Mouse (Mus musculus): ENCODE results near the gene 2010111I01Rik.

2010111I01Rik gene

DNA sequence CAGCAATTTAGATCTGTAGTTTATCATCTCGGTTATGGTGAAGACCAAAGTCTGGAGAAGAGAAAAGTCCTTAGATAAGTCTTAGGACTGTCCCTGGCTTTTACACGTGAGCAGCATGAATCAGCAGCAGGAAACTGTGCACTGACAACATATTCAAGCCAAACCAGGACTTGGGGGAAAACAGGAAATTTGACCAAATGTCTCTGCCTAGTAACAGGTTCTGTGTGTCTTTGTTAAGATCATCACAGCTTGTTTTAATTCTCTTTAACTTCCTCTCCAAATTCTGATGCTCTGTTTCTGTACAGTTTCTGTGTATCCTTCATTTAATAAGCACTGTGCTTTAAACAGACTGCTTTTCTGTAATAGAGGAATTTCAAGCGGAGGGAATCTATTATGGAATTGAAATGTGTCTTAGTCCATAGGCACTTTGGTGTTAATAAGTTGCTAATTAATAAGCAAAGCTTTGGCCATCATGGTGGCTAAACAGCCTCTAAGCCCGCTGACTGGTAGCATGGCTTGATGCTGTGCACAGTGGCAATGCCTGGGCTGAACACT is 147.4 kb downstream of the 2010111I01Rik start:
- no peak for DNase-seq (ENCODE audit: low spot score in 2 of 2)

DNA sequence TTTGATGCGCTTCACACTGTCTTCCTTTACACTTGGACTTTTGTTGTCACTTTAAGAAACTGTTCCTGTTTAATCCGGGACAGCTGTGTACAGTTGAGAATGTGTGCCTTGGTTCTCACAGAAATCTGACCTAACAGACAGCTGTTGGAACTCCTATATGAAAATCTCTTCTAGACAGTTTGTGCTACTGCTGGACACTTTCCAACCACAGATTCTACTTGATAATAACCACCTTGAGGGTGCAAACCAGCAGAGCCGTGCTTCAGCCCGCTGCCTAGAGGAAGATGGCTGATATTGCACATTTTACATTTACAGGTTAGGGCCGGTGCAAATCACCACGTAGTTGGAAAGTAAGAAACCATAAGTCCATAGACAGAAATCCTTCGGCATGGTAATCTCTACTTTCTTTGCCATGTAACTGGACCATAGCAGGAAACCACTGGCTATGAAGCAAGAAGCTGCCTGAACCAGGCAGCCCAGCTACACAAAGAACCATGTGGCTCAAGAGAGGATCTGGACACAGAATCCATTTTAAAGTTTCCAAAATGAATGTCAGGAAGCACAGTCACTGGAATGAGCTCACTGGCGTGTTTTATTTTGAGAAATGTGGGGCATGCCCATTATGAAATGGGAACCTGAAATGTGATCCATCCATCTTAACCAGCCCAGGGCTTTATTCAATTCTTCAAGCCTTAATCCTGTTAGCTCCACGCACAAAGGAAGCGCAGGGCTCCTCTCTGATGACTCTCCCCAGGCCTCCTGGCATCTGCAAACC is 148.1 kb downstream of the 2010111I01Rik start:
- DNase-seq (ENCODE audit: low spot score in 2 of 2), result no peak

DNA sequence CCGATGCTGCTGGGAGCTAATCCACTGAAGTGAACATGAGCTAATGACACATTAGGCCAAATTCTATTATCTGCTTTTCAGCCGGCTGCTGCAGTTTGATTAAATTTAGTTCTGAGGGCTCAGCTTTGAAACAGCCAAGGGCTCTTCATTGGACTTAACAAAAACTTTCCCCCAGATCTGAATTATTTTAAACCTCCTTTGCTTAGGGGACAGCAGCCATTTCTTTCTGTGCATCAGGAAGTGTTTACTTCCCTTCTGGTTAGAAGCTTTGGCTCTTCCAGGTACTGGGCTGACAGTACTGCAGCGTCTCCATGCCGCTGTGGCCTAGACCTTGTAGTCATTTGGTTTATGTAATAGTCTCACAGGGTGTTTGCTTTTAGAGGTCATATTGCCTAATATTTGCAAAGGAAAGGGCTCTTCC is 149.2 kb downstream of the 2010111I01Rik start:
- no peak for DNase-seq (ENCODE audit: low spot score in 2 of 2)

DNA sequence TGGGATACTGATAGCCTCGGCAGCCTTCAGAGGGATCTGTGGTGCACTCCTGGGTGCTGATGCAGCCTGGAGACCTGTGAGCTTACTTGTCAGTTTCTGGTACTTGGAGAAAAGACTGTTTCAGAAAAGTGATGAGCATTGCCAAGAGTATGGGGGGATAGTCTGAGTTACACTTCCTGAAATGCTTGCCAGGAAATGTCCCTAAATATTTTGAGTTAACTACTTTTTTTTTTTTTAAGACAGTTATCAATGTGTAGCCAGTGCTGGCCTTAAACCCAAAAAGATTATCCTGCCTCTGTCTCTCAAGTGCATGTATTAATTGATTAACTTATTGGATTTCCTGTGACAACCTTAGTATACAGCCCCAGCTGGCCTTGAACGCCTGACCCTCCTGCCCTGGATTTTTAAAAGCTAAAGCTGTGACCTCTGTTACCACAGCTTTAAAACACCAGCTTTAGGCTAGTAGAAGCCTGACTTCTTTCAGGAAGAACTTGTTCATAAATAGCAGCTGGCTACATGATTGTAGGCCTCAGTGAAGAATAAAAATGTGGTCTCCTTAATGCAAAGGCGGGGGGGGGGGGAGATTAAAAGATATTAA is 150.6 kb downstream of the 2010111I01Rik start:
- no peak for DNase-seq (ENCODE audit: low spot score in 2 of 2)

DNA sequence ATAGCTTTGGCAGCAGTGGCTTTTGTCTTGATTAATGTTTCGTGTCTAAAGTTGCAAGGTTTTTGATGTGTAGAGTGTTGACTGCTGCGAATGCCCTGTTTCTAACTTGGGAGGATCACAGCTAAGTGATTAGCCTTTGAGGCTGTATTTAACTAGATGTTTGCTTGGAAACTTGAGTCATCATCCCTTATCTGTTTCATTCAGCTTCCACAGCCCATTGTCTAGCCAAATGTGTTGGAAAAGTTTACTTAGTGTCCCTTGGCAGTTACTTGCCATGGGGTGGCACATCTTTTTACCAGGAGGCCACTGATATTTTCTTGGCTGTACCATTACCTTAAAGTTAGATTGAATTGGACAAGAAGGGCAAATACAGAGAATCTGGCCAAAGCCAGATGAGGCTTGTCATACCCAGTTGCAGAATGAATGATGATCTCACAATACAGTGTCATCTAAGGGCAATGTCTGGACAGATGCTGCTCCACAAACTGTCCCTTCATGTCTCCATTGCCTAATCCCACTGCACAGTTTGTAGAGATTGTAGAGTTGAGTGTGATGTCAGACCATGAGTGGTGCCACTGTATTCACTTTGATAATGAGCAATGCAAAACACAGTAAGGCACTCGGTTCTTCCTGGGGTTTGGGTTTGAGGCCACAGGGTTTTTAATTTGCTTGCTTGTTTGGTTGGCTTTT is 152.9 kb downstream of the 2010111I01Rik start:
- DNase-seq (ENCODE audit: low spot score in 2 of 2), result no peak

DNA sequence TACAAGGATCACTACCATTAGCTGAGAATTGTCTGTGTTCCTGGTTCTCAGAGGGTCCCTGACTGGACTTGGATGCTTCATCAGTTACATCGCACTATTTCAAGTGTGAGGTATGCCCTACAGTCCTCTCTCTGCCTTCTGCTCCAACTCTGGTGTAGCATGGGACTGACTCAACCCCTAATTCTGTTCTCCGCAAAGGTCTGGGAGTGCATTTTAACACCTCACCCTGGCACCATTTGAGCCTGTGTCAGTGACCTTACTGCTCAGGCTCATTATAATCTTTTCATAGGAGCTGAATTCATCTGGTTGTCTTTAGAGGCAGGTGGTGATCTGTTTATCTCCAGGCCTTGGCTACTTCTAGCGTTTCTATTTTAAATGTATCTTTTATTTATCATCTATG is 154.0 kb downstream of the 2010111I01Rik start:
- no peak for DNase-seq (ENCODE audit: low spot score in 2 of 2)

DNA sequence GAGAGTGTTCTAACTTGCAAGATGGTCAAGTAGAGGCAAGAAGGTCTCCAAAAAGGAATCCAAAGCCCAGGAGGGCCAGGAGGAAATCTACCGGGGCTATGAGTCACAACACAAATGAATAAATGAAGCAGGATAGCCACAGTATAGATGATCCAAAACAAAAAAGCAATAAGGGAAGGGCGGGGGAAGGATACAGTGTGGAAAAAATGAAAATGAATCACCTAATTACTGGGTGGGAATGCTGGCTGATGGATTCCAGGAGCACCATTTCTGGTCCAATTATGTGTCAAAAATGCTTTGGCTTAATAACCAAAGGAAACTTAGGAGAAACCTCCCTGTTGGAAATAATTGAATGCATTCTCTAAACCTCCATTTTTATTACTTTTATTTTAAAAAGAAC is 155.6 kb downstream of the 2010111I01Rik start:
- DNase-seq (ENCODE audit: low spot score in 2 of 2), result no peak

DNA sequence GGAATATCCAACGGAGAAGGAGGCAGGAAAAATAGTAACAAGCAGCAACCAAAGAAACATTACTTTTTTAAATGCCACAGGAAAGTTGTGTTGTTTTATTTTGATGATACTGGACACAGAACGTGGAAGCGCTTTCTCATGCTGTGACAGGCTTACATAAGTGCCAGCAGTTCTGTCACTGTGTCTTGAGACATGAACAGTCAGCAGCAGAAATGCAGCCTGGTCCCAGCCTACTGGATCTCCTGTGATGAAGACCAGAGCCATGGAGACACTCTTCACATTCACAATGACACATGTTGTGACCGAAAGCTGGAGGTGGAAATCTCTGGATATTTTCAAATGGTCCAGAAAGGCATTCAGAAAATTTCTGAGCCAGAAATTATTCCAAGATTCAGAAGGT is 157.1 kb downstream of the 2010111I01Rik start:
- no peak for DNase-seq (ENCODE audit: low spot score in 2 of 2)

DNA sequence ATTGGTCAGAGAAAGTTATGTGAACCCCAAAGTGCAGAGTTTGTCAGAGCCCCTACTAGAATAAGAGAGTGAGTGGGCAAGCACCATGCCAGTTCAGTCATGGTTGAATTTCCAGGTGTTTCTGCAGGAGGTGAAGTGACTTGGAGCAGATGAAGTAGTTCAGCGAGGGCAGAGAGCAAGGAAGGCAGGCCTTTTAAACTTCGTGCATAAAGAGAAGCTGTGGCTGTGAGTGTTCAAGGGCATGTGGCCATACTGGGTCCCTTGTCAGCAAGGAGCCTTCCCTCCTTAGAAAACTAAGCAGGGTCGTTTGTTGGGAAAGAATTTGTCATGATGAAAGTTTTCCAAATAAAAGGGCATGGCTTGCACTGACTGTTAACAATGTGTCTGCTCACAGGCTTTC is 161.5 kb downstream of the 2010111I01Rik start:
- DNase-seq (ENCODE audit: low spot score in 2 of 2), result no peak

DNA sequence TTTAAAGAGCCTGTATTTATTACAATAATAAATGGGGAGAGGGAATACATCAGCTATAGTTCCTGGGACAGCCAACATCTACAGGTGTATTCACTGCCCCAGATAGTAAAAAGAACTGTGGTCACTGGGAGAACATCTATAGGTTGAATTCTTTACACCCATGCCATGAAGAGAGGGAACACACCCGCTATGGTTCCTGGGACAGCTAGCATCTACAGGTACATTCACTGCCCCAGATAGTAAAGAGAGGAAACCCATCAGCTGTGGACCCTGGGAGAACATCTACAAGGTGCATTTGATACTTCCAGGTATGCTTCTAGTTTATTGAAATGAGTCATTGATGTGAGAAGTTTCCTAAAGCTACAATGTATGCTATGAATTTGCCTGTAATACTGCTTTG is 162.8 kb downstream of the 2010111I01Rik start:
- DNase-seq (ENCODE audit: low spot score in 2 of 2), result no peak

DNA sequence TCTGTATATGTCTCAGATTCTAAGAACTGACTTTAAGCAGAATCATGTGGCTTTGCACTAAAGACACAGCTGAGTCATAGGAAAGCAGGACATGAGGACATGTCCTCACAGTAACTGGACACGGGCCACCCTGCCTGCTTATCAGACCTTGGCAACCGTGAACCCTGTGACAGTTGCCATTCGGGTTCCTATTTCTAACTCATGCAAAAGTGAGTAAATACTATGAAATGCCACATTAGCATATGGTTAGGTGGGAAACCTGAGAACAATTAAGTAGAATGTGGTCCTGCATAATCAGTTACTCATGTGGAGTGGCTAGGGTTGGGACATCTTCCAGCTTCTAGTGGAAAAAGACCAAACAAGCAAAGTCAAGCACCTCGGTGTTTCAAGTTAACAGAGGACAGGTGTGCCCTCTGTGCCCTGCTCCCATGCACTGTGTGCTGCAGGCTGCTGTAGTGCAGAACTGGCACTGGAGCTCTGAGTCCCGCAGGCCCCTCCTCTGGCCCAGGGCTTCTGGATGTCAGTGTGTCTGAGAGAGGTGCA is 170.3 kb downstream of the 2010111I01Rik start:
- DNase-seq (ENCODE audit: low spot score in 2 of 2), result no peak

DNA sequence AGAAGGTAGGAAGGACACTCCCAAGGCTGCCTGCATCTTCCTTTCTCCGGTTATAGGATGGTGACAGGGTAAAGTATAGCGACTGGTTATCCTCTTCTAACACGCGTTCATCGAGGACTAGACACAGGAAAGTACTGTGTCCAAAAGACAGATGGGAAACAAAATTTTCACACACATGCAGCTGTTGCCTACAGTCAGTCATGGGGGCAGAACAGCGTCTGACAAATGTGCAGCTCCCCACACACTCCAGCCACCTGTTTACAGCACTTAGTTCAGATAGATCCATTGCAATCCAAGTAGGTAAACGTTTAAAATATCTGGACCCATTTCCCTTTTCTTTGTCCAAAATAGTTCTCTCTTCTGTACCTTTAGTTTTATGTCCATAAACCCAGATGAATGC is 171.3 kb downstream of the 2010111I01Rik start:
- DNase-seq (ENCODE audit: low spot score in 2 of 2), result no peak

DNA sequence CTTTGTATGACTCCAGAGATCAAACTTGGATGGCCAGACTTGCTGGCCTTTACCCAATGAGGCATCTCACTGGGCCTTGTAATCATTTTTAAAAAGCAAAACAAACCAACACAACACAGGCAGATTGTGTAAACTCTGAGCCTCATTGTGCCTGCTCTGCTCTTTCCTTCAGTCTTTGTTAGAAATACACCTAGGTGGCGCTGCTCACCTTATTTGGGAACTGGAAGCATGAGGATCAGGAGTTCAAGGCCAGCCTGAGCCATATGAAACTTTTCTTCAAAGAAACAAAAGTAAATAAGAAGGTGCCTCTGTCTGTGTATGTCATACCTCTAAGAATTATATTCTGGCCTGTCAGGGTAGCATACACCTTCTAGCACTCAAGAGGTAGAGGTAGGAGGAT is 172.1 kb downstream of the 2010111I01Rik start:
- DNase-seq (ENCODE audit: low spot score in 2 of 2), result peak in 1 of 2 experiments; percentile 18

DNA sequence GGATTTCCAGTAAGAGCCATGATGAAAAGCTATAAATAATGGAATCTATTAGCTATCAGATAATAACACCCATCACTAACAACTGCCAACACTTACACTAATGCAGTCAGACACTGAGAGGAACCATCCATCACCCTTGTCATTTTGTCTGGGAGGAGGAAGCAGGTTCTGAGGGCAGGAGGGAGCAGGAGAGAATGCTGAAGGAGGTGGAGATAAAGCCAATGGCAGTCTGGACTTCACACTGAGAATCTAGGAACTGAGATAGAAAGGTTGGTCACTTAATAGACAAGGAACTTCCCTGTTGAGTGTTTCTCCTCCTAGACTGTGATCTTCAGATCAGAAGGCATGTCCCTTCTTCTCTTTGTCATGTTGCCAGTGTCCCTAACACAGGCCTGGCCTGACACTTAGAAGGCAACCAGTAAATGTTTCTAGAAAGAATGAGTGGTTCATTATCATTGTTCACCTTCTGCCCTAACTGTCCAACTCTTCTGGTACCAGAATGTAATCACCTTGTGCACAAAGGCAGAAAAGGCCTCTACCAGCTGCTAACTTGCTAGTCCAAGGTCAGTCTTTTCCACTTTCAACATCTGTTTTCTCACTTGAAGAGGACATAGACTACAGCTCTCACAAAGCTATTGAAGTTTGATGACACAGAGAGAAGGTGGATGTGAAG is 173.8 kb downstream of the 2010111I01Rik start:
- no peak for DNase-seq (ENCODE audit: low spot score in 2 of 2)

DNA sequence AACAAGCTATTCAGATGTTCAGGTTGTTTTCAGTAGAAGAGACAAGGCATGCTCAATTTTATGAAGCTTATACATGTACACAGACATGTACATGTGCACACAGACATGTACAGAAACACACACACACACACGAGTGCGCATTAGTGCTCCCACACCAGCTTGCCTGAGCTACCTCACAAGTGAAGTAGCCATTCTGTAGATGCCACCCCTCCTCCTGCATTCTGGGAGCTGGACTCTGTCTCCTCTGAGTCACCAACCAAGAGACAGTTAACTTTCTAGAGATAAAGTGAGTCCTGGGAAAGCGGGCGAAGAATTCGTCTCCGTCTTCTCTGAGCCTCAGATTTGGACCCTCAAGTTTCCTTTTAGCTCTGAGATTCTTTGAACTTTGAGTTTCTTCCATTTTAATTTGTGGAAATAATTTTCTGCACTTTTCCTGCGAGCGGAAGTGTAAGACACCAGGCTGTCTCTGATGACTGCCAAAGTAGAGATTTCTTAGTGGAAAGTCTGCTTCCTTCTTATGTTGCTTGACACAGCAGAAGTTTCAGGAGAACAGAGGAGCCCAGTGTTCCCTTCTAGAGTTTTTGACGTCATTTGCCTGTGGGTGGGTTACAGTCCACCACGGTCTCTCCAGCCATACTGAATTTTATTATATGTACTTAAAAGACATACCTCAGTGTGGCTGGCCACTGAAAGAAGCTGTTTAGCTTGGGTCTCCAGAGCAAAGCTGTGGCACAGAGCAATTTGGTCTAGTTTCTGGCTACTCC is 175.0 kb downstream of the 2010111I01Rik start:
- no peak for DNase-seq (ENCODE audit: low spot score in 2 of 2)

DNA sequence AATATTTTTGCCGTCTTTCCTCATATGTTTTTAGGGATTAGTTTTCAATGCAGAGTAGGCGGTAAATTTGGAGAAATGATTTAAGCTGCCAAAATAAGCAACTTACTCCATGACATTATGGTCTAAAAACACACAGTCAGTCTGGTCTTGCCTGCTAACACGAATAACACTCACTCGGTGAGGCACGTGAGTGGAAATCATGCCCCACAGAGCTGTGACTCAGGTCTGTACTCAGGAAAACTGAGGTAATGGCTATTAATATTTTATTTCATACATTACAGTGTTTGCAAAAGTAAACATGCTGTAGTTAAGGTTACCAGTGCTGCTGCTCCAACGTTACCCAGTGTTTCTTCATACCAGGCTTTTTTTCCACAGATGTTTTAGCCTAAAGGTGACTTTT is 176.1 kb downstream of the 2010111I01Rik start:
- DNase-seq (ENCODE audit: low spot score in 2 of 2), result no peak

DNA sequence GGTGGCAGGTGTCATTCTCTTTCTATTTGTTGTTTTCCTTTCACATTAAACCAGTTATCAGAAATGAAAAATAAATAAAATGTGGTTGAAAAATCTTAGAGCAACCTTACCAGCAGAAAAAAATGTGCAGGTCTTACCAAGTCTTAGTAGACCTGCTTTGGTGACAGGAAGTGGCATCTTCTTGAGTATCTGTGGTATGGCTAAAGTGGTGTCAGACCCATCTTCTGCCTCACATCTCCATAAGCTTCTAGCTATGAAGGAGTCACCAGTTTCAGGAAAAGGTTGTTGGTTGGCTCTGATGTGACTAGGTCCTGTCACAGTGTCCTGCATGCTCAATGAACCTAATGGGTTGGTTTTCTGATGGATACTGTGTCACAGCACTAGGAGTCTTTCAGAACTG is 176.6 kb downstream of the 2010111I01Rik start:
- DNase-seq (ENCODE audit: low spot score in 2 of 2), result no peak

DNA sequence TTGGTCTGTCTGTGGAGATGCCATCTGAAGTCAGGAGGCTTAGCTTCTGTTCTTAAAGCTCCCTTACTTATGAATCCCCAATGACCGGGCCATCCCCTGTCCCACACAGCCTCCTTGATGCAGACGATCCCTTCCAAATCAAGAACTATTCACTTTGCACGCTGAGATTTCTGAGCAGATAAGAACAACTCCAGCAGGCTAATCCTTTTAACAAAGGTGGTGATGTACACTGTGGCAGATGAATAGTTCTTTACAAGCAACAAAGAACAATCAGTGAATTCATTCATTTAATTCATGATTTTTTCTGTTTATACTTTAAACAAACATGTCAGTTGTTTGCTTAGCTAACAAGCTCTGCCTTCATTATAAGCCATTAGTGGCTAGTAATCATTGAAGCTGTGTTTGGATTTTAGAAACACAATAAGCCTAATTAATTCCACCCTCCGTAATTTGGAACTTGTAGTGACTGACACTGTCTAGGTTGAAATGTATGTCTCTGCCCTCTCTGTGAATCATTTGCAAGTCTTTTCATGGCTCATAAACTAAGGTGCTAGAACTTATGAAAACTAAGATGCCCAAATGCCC is 182.0 kb downstream of the 2010111I01Rik start:
- DNase-seq (ENCODE audit: low spot score in 2 of 2), result no peak

DNA sequence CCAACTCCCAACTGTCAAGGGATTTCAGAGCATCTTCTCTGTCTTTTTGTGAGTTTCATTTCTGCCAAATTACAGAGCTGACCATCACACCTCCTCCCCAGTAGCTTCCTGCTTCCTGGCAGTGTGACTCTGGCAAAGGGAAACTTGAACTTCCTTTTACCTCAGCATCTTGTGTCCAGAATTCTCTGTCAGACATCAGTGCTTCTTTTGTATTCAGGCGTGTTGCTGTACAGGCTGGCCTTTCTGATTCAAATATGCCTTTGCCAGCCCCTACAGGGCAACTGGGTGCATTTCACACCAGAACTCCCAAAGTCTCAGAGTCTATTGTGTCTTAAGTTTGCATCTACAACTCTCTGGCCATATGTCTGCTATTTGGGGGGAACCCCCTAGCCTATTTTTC is 183.5 kb downstream of the 2010111I01Rik start:
- no peak for DNase-seq (ENCODE audit: low spot score in 2 of 2)

DNA sequence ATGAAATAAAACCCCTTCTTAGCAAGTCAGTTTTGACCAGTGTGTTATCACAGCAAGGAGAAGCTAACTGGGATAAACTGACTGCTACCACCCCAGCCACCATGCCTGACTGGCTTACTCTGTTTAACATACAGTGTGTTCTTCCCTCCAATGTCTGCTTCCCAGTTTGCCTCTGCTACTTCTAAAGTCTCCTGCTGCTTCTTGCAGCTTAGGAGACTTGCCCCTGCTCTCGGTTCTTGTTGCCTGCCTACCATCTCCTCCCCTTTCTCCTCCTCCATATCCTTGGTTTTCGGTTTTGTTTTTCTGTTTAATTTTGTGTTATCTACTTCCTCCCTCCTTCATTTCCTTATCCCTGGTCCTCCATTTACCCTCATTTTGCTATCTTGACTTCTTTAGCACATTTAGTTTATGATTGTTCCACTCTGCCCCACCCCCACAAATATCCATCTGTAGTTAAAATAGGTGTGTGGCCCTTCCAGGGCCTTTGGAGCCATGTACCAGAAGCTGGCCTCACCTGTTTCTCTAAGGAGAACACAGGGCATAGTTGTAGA is 185.9 kb downstream of the 2010111I01Rik start:
- DNase-seq (ENCODE audit: low spot score in 2 of 2), result no peak
